Mouse (Mus musculus) stomach, embryonic 15.5 days (tissue): ENCODE measurements around the gene Zc3h7b. TPM values are rescaled to one million over a fixed set of nuclear protein-coding genes. Genes with fewer than 3 reads are reported as not detected.

ENCODE experiments used
- ATAC-seq: fragments of 200-750 bp; cut with Nextera tagmentation; 2 replicates; pipeline ENCODE4 v1.8.0; 2017; ENCODE audit warnings: low read depth, moderate number of reproducible peaks, moderate TSS enrichment; ENCODE audit not compliant: insufficient read depth, low FRiP score
- H3K27ac ChIP-seq: fragments of 300-500 bp; sonication (generic); 2 replicates; pipeline ENCODE4 v1.5.1; 2015; ENCODE audit warnings: mild to moderate bottlenecking, inconsistent platforms
- H3K27me3 ChIP-seq: fragments of 300-500 bp; sonication (generic); replicated peaks from 2 replicates; pipeline ENCODE4 v1.6.1; 2015; ENCODE audit warnings: inconsistent platforms
- H3K36me3 ChIP-seq: fragments of 300-500 bp; sonication (generic); 2 replicates; pipeline ENCODE4 v1.6.1; 2015; ENCODE audit warnings: inconsistent platforms
- H3K4me1 ChIP-seq: fragments of 300-500 bp; sonication (generic); 2 replicates; pipeline ENCODE4 v1.6.1; 2015; ENCODE audit warnings: inconsistent platforms
- H3K4me2 ChIP-seq: fragments of 300-500 bp; sonication (generic); 2 replicates; pipeline ENCODE4 v1.6.1; 2015; ENCODE audit warnings: mild to moderate bottlenecking, inconsistent platforms
- H3K4me3 ChIP-seq: fragments of 300-500 bp; sonication (generic); replicated peaks from 2 replicates; pipeline ENCODE4 v1.5.1; 2015; ENCODE audit warnings: inconsistent platforms
- H3K9ac ChIP-seq: fragments of 300-500 bp; sonication (generic); 2 replicates; pipeline ENCODE4 v1.6.1; 2015; ENCODE audit warnings: inconsistent platforms
- H3K9me3 ChIP-seq: fragments of 300-500 bp; sonication (generic); 2 replicates; pipeline ENCODE4 v1.6.1; 2016; ENCODE audit warnings: inconsistent platforms
- WGBS: fragments of 180-500 bp; shearing (Covaris S2); methylation state at CpG from one replicate; pipeline ENCODE4 v1.1.7; 2015; 5-methylcytosine and 5-hydroxymethylcytosine counted together
- polyA plus RNA-seq: library from polyadenylated mRNA; unstranded; fragments of >200 nt; fragmentation: Nextera tagmentation; extraction: Ambion mirVana; gene quantifications from 2 replicates; pipeline ENCODE4 v1.2.1, GENCODE M21; 2015

Zc3h7b gene
- polyA plus RNA-seq, 1 experiment from 2014 or later: 23.8 TPM

GRCm38 (mm10) chr15:81713742-81714141, 31.1 kb upstream of the Zc3h7b start:
- no peaks in the 10 kb centered on the region for H3K4me1 ChIP-seq
- no peak overlapping the region for H3K9ac ChIP-seq
- H3K27me3 ChIP-seq: no peaks in the 10 kb centered on the region
- no peak overlapping the region for H3K4me2 ChIP-seq
- no peaks in the 10 kb centered on the region for H3K9me3 ChIP-seq
- H3K4me3 ChIP-seq: no peak overlapping the region
- 76% methylated on average over 6 of the region's 6 CpGs for WGBS
- H3K27ac ChIP-seq: no peak overlapping the region
- no peak for ATAC-seq
- H3K36me3 ChIP-seq: peaks cover 81% of the 10 kb centered on the region

GRCm38 (mm10) chr15:81718336-81719138, 26.3 kb upstream of the Zc3h7b start:
- Histone ChIP-seq H3K36me3 (peaks cover 88% of the 10 kb centered on the region), H3K4me1 (no peaks in the 10 kb centered on the region), H3K9me3 (no peaks in the 10 kb centered on the region), H3K4me3 (no peak overlapping the region), H3K27me3 (no peaks in the 10 kb centered on the region), H3K4me2 (no peak overlapping the region), H3K27ac (no peak overlapping the region), H3K9ac (no peak overlapping the region)
- no peak for ATAC-seq
- WGBS: 90% methylated on average over 9 of the region's 9 CpGs

GRCm38 (mm10) chr15:81719139-81719531, 25.7 kb upstream of the Zc3h7b start:
- no peak overlapping the region for H3K9ac ChIP-seq
- peaks cover 85% of the 10 kb centered on the region for H3K36me3 ChIP-seq
- WGBS: 91% methylated on average over 6 of the region's 6 CpGs
- no peak overlapping the region for H3K4me2 ChIP-seq
- H3K4me1 ChIP-seq: no peaks in the 10 kb centered on the region
- no peak for ATAC-seq
- H3K27me3 ChIP-seq: no peaks in the 10 kb centered on the region
- no peak overlapping the region for H3K4me3 ChIP-seq
- no peaks in the 10 kb centered on the region for H3K9me3 ChIP-seq
- H3K27ac ChIP-seq: no peak overlapping the region

GRCm38 (mm10) chr15:81722361-81722760, 22.5 kb upstream of the Zc3h7b start:
- Histone ChIP-seq H3K4me1 (0 out of 2 replicates have a peak, but pooled peaks cover 3% of the 10 kb centered on the region), H3K4me3 (no peak overlapping the region), H3K36me3 (peaks cover 60% of the 10 kb centered on the region), H3K27ac (no peak overlapping the region), H3K9me3 (no peaks in the 10 kb centered on the region), H3K9ac (no peak overlapping the region), H3K4me2 (no peak overlapping the region), H3K27me3 (no peaks in the 10 kb centered on the region)
- ATAC-seq: no peak
- 94% methylated on average over 5 of the region's 5 CpGs for WGBS

GRCm38 (mm10) chr15:81723653-81724052, 21.2 kb upstream of the Zc3h7b start:
- Histone ChIP-seq H3K36me3 (peaks cover 51% of the 10 kb centered on the region), H3K27ac (no peak overlapping the region), H3K9ac (no peak overlapping the region), H3K27me3 (no peaks in the 10 kb centered on the region), H3K4me1 (peaks cover 9% of the 10 kb centered on the region; the same call in 1 of the 2 replicates), H3K9me3 (no peaks in the 10 kb centered on the region), H3K4me2 (no peak overlapping the region), H3K4me3 (no peak overlapping the region)
- WGBS: 80% methylated on average over 11 of the region's 11 CpGs
- no peak for ATAC-seq

GRCm38 (mm10) chr15:81725965-81726364, 18.9 kb upstream of the Zc3h7b start:
- Histone ChIP-seq H3K36me3 (peaks cover 28% of the 10 kb centered on the region), H3K4me2 (no peak overlapping the region), H3K4me1 (peaks cover 9% of the 10 kb centered on the region; the same call in 1 of the 2 replicates), H3K4me3 (no peak overlapping the region), H3K27ac (no peak overlapping the region), H3K9me3 (no peaks in the 10 kb centered on the region), H3K27me3 (no peaks in the 10 kb centered on the region), H3K9ac (no peak overlapping the region)
- ATAC-seq: no peak
- WGBS: 92% methylated on average over 8 of the region's 8 CpGs

- H3K9ac ChIP-seq: peak overlapping the region; percentile 89
- peak; percentile 32 for ATAC-seq
- no peaks in the 10 kb centered on the region for H3K9me3 ChIP-seq
- peak overlapping the region; percentile 80 for H3K27ac ChIP-seq
- no peaks in the 10 kb centered on the region for H3K36me3 ChIP-seq
- peak overlapping the region; percentile 99 for H3K4me3 ChIP-seq
- under 1% methylated on average over 49 of the region's 49 CpGs for WGBS
- peaks cover 9% of the 10 kb centered on the region; the same call in 1 of the 2 replicates for H3K4me1 ChIP-seq
- H3K4me2 ChIP-seq: peak overlapping the region; percentile 82
- no peaks in the 10 kb centered on the region for H3K27me3 ChIP-seq
These were observed 15.5 kb upstream of the Zc3h7b start for GRCm38 (mm10) chr15:81729241-81729791.

- H3K9me3 ChIP-seq: no peaks in the 10 kb centered on the region
- WGBS: 5% methylated on average over 41 of the region's 41 CpGs
These were observed 14.8 kb upstream of the Zc3h7b start for GRCm38 (mm10) chr15:81729792-81730635.

GRCm38 (mm10) chr15:81735075-81735474, 9.8 kb upstream of the Zc3h7b start:
- no peak for ATAC-seq
- H3K27me3 ChIP-seq: no peaks in the 10 kb centered on the region
- H3K4me2 ChIP-seq: no peak overlapping the region
- 60% methylated on average over 3 of the region's 3 CpGs for WGBS
- H3K36me3 ChIP-seq: no peaks in the 10 kb centered on the region
- H3K9ac ChIP-seq: no peak overlapping the region
- H3K27ac ChIP-seq: no peak overlapping the region
- no peaks in the 10 kb centered on the region for H3K4me1 ChIP-seq
- no peak overlapping the region for H3K4me3 ChIP-seq
- H3K9me3 ChIP-seq: no peaks in the 10 kb centered on the region

More at GRCm38 (mm10) chr15:81729792-81730635, 14.8 kb upstream of the Zc3h7b start:
- peak; percentile 99 for ATAC-seq
- Histone ChIP-seq H3K4me1 (peaks cover 9% of the 10 kb centered on the region; the same call in 1 of the 2 replicates), H3K9ac (peak overlapping the region; percentile 89), H3K27ac (peak overlapping the region; percentile 80), H3K4me2 (peak overlapping the region; percentile 82), H3K27me3 (no peaks in the 10 kb centered on the region), H3K36me3 (no peaks in the 10 kb centered on the region), H3K4me3 (peak overlapping the region; percentile 99)

- no peaks in the 10 kb centered on the region for H3K4me1 ChIP-seq
- no peaks in the 10 kb centered on the region for H3K36me3 ChIP-seq
- no peak overlapping the region for H3K9ac ChIP-seq
- H3K27me3 ChIP-seq: no peaks in the 10 kb centered on the region
- no peak overlapping the region for H3K4me2 ChIP-seq
- H3K27ac ChIP-seq: no peak overlapping the region
- 62% methylated on average over 3 of the region's 3 CpGs for WGBS
- no peak for ATAC-seq
- H3K4me3 ChIP-seq: no peak overlapping the region
- H3K9me3 ChIP-seq: no peaks in the 10 kb centered on the region
These were observed 5.6 kb upstream of the Zc3h7b start for GRCm38 (mm10) chr15:81739296-81739695.

GRCm38 (mm10) chr15:81739924-81740323, 4.9 kb upstream of the Zc3h7b start:
- no peak overlapping the region for H3K4me3 ChIP-seq
- no peaks in the 10 kb centered on the region for H3K27me3 ChIP-seq
- H3K4me2 ChIP-seq: no peak overlapping the region
- no peak overlapping the region for H3K27ac ChIP-seq
- H3K9ac ChIP-seq: no peak overlapping the region
- no peaks in the 10 kb centered on the region for H3K4me1 ChIP-seq
- peak; percentile 33; the same call in 1 of the 2 replicates for ATAC-seq
- 9% methylated on average over 2 of the region's 2 CpGs for WGBS
- H3K9me3 ChIP-seq: no peaks in the 10 kb centered on the region
- no peaks in the 10 kb centered on the region for H3K36me3 ChIP-seq
